ENCODE assay signal across 28 mouse cellular contexts in genomic region chr1:103076645-103077044, GRCm38 (mm10).
"Had no signal": no experiment of that assay in that cellular context is flagged by ENCODE, and none has a peak within 500 bp of the region (broad histone marks: within the 10 kb centered on the region; RNA-seq: fewer than 3 reads in every experiment).

No protein-coding gene starts in this region.

- H3K27ac ChIP-seq: embryonic facial prominence, embryonic 10.5 days; embryonic facial prominence, embryonic 12.5 days; embryonic facial prominence, embryonic 13.5 days; embryonic facial prominence, embryonic 15.5 days; forebrain, embryonic 10.5 days; forebrain, embryonic 12.5 days; forebrain, embryonic 13.5 days; forebrain, embryonic 15.5 days; gastrocnemius, adult 2 months; heart, adult 2 months; heart, embryonic 10.5 days had no signal

- H3K9ac ChIP-seq: embryonic facial prominence, embryonic 12.5 days; embryonic facial prominence, embryonic 13.5 days; embryonic facial prominence, embryonic 15.5 days; forebrain, embryonic 12.5 days; forebrain, embryonic 13.5 days; forebrain, embryonic 15.5 days had no signal

- H3K4me3 ChIP-seq: embryonic facial prominence, embryonic 10.5 days; embryonic facial prominence, embryonic 12.5 days; embryonic facial prominence, embryonic 13.5 days; embryonic facial prominence, embryonic 15.5 days; erythroblast, embryonic 14.5 days; forebrain, embryonic 10.5 days; forebrain, embryonic 12.5 days; forebrain, embryonic 13.5 days; forebrain, embryonic 15.5 days; gastrocnemius, adult 2 months; heart, adult 2 months; heart, embryonic 10.5 days had no signal

- H3K4me2 ChIP-seq: embryonic facial prominence, embryonic 12.5 days; embryonic facial prominence, embryonic 13.5 days; embryonic facial prominence, embryonic 15.5 days; forebrain, embryonic 12.5 days; forebrain, embryonic 13.5 days; forebrain, embryonic 15.5 days; heart, embryonic 11.5 days had no signal

- H3K36me3 ChIP-seq: embryonic facial prominence, embryonic 10.5 days; embryonic facial prominence, embryonic 12.5 days; embryonic facial prominence, embryonic 13.5 days; embryonic facial prominence, embryonic 15.5 days; forebrain, embryonic 10.5 days; forebrain, embryonic 12.5 days; forebrain, embryonic 15.5 days; heart, embryonic 10.5 days had no signal

- ATAC-seq: forebrain, embryonic 13.5 days; forebrain, embryonic 15.5 days; forebrain, embryonic 16.5 days had no signal

- H3K9me3 ChIP-seq: embryonic facial prominence, embryonic 10.5 days; embryonic facial prominence, embryonic 12.5 days; embryonic facial prominence, embryonic 13.5 days; embryonic facial prominence, embryonic 15.5 days; forebrain, embryonic 10.5 days; forebrain, embryonic 12.5 days; forebrain, embryonic 13.5 days; forebrain, embryonic 15.5 days; heart, embryonic 10.5 days had no signal

- DNase-seq: cerebellum, adult 8-10 months; cerebellum, adult 9-10 months; cerebellum, adult 9-11 months; cerebellum, postnatal 10 days; cerebellum, postnatal 14 days; cerebellum, postnatal 25 days; cerebellum, postnatal 36 days; embryo, embryonic 11 days; gastrocnemius, adult 2 months; gastrocnemius, postnatal 10 days; gastrocnemius, postnatal 14 days; gastrocnemius, postnatal 25 days; gastrocnemius, postnatal 36 days; heart, adult 11 months; heart, adult 18-20 months; heart, adult 2 months had no signal

- H3K4me1 ChIP-seq: embryonic facial prominence, embryonic 10.5 days; embryonic facial prominence, embryonic 12.5 days; embryonic facial prominence, embryonic 13.5 days; embryonic facial prominence, embryonic 15.5 days; forebrain, embryonic 10.5 days; forebrain, embryonic 12.5 days; forebrain, embryonic 13.5 days; forebrain, embryonic 15.5 days; heart, embryonic 10.5 days had no signal

- H3K27me3 ChIP-seq: embryonic facial prominence, embryonic 12.5 days; embryonic facial prominence, embryonic 13.5 days; embryonic facial prominence, embryonic 15.5 days; forebrain, embryonic 12.5 days; forebrain, embryonic 13.5 days; forebrain, embryonic 15.5 days had no signal
